Mouse (Mus musculus): ENCODE results near the gene Fndc3b. TPM values are rescaled to one million over a fixed set of nuclear protein-coding genes. Genes with fewer than 3 reads are reported as not detected.
"Not testable (repeated sequence)": the region's sequence is repeated elsewhere in the genome, so short reads cannot be mapped to it uniquely, and the experiment has no call there.

The Fndc3b gene
- total and polyA plus RNA-seq, 3 experiments: 0.03 to 0.05 (median 0.04) TPM

GRCm38 (mm10) chr3:27406440-27406839 is 304.7 kb downstream of the Fndc3b start:
- TF ChIP-seq EP300 (IDR thresholded peaks at IDR 0.05; ENCODE audit: low read length): no peak
- TF ChIP-seq NRF1 (IDR thresholded peaks at IDR 0.05; ENCODE audit: low read depth, low read length): no peak
- no peak for TF ChIP-seq E2F4 (IDR thresholded peaks at IDR 0.05; ENCODE audit: insufficient replicate concordance, low read depth, low read length)
- TF ChIP-seq ZKSCAN1 (IDR thresholded peaks at IDR 0.05; ENCODE audit: borderline replicate concordance, low read depth, low read length): no peak
- TF ChIP-seq JUND (conservative IDR thresholded peaks at IDR 0.05; ENCODE audit: low read depth, low read length): no peak
- no peak for TF ChIP-seq MAZ (IDR thresholded peaks at IDR 0.05; ENCODE audit: low read depth, low read length)
- no peak for TF ChIP-seq SMC3 (IDR thresholded peaks at IDR 0.05; ENCODE audit: low read depth, low read length)
- TF ChIP-seq JUN (IDR thresholded peaks at IDR 0.05; ENCODE audit: insufficient read depth, low read depth, low read length): no peak
- TF ChIP-seq USF2 (conservative IDR thresholded peaks at IDR 0.05; ENCODE audit: low read depth, low read length): no peak
- no peak for TF ChIP-seq RAD21 (IDR thresholded peaks at IDR 0.05; ENCODE audit: low read depth, low read length)
- TF ChIP-seq KAT2A (IDR thresholded peaks at IDR 0.05; ENCODE audit: insufficient replicate concordance, low read length): no peak
- TF ChIP-seq SIN3A (IDR thresholded peaks at IDR 0.05; ENCODE audit: low read length): no peak
- no peak for TF ChIP-seq TCF12 (IDR thresholded peaks at IDR 0.05; ENCODE audit: low read depth, low read length)
- TF ChIP-seq POLR2AphosphoS2 (IDR thresholded peaks at IDR 0.05; ENCODE audit: low read depth, low read length): no peak
- no peak for TF ChIP-seq CHD2 (IDR thresholded peaks at IDR 0.05; ENCODE audit: low read length)
- TF ChIP-seq ELF1 (IDR thresholded peaks at IDR 0.05; ENCODE audit: low read depth, low read length): no peak
- TF ChIP-seq GABPA (IDR thresholded peaks at IDR 0.05; ENCODE audit: insufficient replicate concordance, low read depth, low read length): no peak
- H3K27ac ChIP-seq (ENCODE audit: insufficient read depth, low read depth): no peak overlapping the region
- no peaks in the 10 kb centered on the region for H3K9me3 ChIP-seq (replicated peaks; ENCODE audit: low read length)
- no peak overlapping the region for H3K4me3 ChIP-seq (replicated peaks in 1 of 3; ENCODE audit: low read depth in 2 of 3, low read length in 2 of 3, poor library complexity in 1 of 3)
- H3K9ac ChIP-seq (ENCODE audit: insufficient read depth, low read depth): no peak overlapping the region
- no peaks in the 10 kb centered on the region for H3K79me2 ChIP-seq (replicated peaks; ENCODE audit: control insufficient read depth, extremely low read depth, insufficient read depth, poor library complexity, severe bottlenecking)
- H3K27me3 ChIP-seq (replicated peaks): no peaks in the 10 kb centered on the region
- H3K4me1 ChIP-seq (ENCODE audit: control insufficient read depth in 1 of 2, insufficient read depth in 2 of 2): peaks cover 9 to 24% of the 10 kb centered on the region in 2 experiments
- dilution Hi-C loops (cut with MboI; ENCODE audit: extremely low pct_ligation_motif_present, extremely low pct_unique_long_range_greater_than_20kb, low sequenced_read_pairs) (no loop called here), in situ Hi-C loops (cut with MboI; ENCODE audit: low pct_ligation_motif_present, low pct_unique_long_range_greater_than_20kb, low sequenced_read_pairs) (no loop called here)
- H3K36me3 ChIP-seq (replicated peaks in 1 of 2; ENCODE audit: control insufficient read depth in 1 of 2, insufficient read depth in 1 of 2, low read length in 1 of 2): no peaks in the 10 kb centered on the region
- H3K4me2 ChIP-seq (ENCODE audit: insufficient read depth, low read depth, poor library complexity, severe bottlenecking): no peak overlapping the region
- DNase-seq (ENCODE audit: extremely low read depth): no peak

GRCm38 (mm10) chr3:27400996-27401395 is 310.1 kb downstream of the Fndc3b start:
- in situ Hi-C loops (cut with MboI; ENCODE audit: low pct_ligation_motif_present, low pct_unique_long_range_greater_than_20kb, low sequenced_read_pairs); DNase-seq (ENCODE audit: extremely low read depth); H3K4me2 ChIP-seq (ENCODE audit: insufficient read depth, low read depth, poor library complexity, severe bottlenecking); dilution Hi-C loops (cut with MboI; ENCODE audit: extremely low pct_ligation_motif_present, extremely low pct_unique_long_range_greater_than_20kb, low sequenced_read_pairs); H3K79me2 ChIP-seq (replicated peaks; ENCODE audit: control insufficient read depth, extremely low read depth, insufficient read depth, poor library complexity, severe bottlenecking); H3K9ac ChIP-seq (ENCODE audit: insufficient read depth, low read depth); H3K4me1 ChIP-seq (ENCODE audit: control insufficient read depth in 1 of 2, insufficient read depth in 2 of 2); H3K36me3 ChIP-seq (replicated peaks in 1 of 2; ENCODE audit: control insufficient read depth in 1 of 2, insufficient read depth in 1 of 2, low read length in 1 of 2); H3K9me3 ChIP-seq (replicated peaks; ENCODE audit: low read length); H3K27me3 ChIP-seq (replicated peaks); H3K27ac ChIP-seq (ENCODE audit: insufficient read depth, low read depth); H3K4me3 ChIP-seq (replicated peaks in 1 of 3; ENCODE audit: low read depth in 2 of 3, low read length in 2 of 3, poor library complexity in 1 of 3): not testable (repeated sequence)
